Mouse (Mus musculus): ENCODE measurements around the gene Hnf4a. TPM values are rescaled to one million over a fixed set of nuclear protein-coding genes. Genes with fewer than 3 reads are reported as not detected.

Gene Hnf4a
- total and polyA plus RNA-seq, 3 experiments = 0.39 to 1.1 TPM; not detected in 1

GRCm38 (mm10) chr2:163597661-163598060 is 91.1 kb downstream of the Hnf4a start (continued):
- TF ChIP-seq CTCF (IDR thresholded peaks at IDR 0.05 in 2 of 3, conservative IDR thresholded peaks at IDR 0.05 in 1 of 3; ENCODE audit: control insufficient read depth in 1 of 3, insufficient read depth in 1 of 3, low read depth in 2 of 3, low read length in 3 of 3, poor library complexity in 1 of 3, severe bottlenecking in 1 of 3) = peak; percentile 60 to 84 (median 76)
- TF ChIP-seq POLR2A (IDR thresholded peaks at IDR 0.05; ENCODE audit: control insufficient read depth in 1 of 2, insufficient read depth in 1 of 2, low read depth in 1 of 2, low read length in 2 of 2, poor library complexity in 1 of 2) = no peak
- no peak for TF ChIP-seq JUND (IDR thresholded peaks at IDR 0.05; ENCODE audit: low read depth, low read length)
- peak; percentile 82 for TF ChIP-seq SMC3 (IDR thresholded peaks at IDR 0.05; ENCODE audit: low read depth, low read length)
- no peak for TF ChIP-seq TCF12 (IDR thresholded peaks at IDR 0.05; ENCODE audit: low read depth, low read length)
- TF ChIP-seq UBTF (IDR thresholded peaks at IDR 0.05; ENCODE audit: borderline replicate concordance, insufficient read depth, low read depth, low read length) = no peak
- TF ChIP-seq ZNF384 (IDR thresholded peaks at IDR 0.05; ENCODE audit: low read depth, low read length) = no peak; the same call in 1 of the 2 replicates
- peak; percentile 20; the same call in 1 of the 2 replicates for TF ChIP-seq ZC3H11A (IDR thresholded peaks at IDR 0.05; ENCODE audit: low read depth, low read length)
- TF ChIP-seq CHD2 (IDR thresholded peaks at IDR 0.05; ENCODE audit: low read length) = no peak

- TF ChIP-seq GABPA (IDR thresholded peaks at IDR 0.05; ENCODE audit: low read depth, low read length) (no peak), TAL1 (IDR thresholded peaks at IDR 0.05; ENCODE audit: low read length) (no peak), RCOR1 (IDR thresholded peaks at IDR 0.05; ENCODE audit: low read depth, low read length) (no peak), ZKSCAN1 (IDR thresholded peaks at IDR 0.05; ENCODE audit: low read depth, low read length) (no peak), ZMIZ1 (IDR thresholded peaks at IDR 0.05; ENCODE audit: low read depth, low read length) (no peak), USF1 (IDR thresholded peaks at IDR 0.05; ENCODE audit: low read depth, low read length) (no peak), ZC3H11A (IDR thresholded peaks at IDR 0.05; ENCODE audit: low read depth, low read length) (peak; percentile 38), CTCF (IDR thresholded peaks at IDR 0.05 in 2 of 3, conservative IDR thresholded peaks at IDR 0.05 in 1 of 3; ENCODE audit: control insufficient read depth in 1 of 3, insufficient read depth in 1 of 3, low read depth in 2 of 3, low read length in 3 of 3, poor library complexity in 1 of 3, severe bottlenecking in 1 of 3) (peak; percentile 68 to 91 (median 81)), HCFC1 (IDR thresholded peaks at IDR 0.05; ENCODE audit: low read depth, low read length) (no peak), POLR2AphosphoS2 (IDR thresholded peaks at IDR 0.05; ENCODE audit: low read length) (no peak), RAD21 (IDR thresholded peaks at IDR 0.05; ENCODE audit: low read depth, low read length) (peak; percentile 36), SMC3 (IDR thresholded peaks at IDR 0.05; ENCODE audit: low read depth, low read length) (peak; percentile 69)
- H3K4me1 ChIP-seq (ENCODE audit: control insufficient read depth in 1 of 2, insufficient read depth in 2 of 2, low read length in 2 of 2) = peaks cover 8 to 17% of the 10 kb centered on the region in 2 experiments
- no peaks in the 10 kb centered on the region for H3K27me3 ChIP-seq (ENCODE audit: control insufficient read depth in 1 of 2, insufficient read depth in 2 of 2, low read length in 2 of 2)
- H3K36me3 ChIP-seq (ENCODE audit: control insufficient read depth in 1 of 2, insufficient read depth in 2 of 2, low read length in 2 of 2) = peaks cover 0 to 19% of the 10 kb centered on the region in 2 experiments; a peak in 2 of 4 replicates
- DNase-seq (ENCODE audit: low read depth, low spot score) = peak; percentile 78
- H3K79me2 ChIP-seq (ENCODE audit: control insufficient read depth, insufficient read depth, low read length, poor library complexity) = peaks cover 14% of the 10 kb centered on the region
- H3K9me3 ChIP-seq (replicated peaks; ENCODE audit: insufficient read depth, low read length) = no peaks in the 10 kb centered on the region
- H3K4me3 ChIP-seq (ENCODE audit: control insufficient read depth in 1 of 2, insufficient read depth in 1 of 2, low read depth in 2 of 2, low read length in 2 of 2) = no peak overlapping the region
- H3K9ac ChIP-seq (ENCODE audit: control insufficient read depth, low read depth, low read length, poor library complexity, severe bottlenecking) = no peak overlapping the region
- no peak overlapping the region for H3K27ac ChIP-seq (ENCODE audit: control insufficient read depth, low read depth, low read length)
Observed at GRCm38 (mm10) chr2:163599226-163599625, 92.6 kb downstream of the Hnf4a start.

- no peak for TF ChIP-seq RCOR1 (IDR thresholded peaks at IDR 0.05; ENCODE audit: low read depth, low read length)
- no peak for TF ChIP-seq KAT2A (conservative IDR thresholded peaks at IDR 0.05; ENCODE audit: low read depth, low read length)
- no peak for TF ChIP-seq ETS1 (IDR thresholded peaks at IDR 0.05; ENCODE audit: low read depth, low read length)
- TF ChIP-seq USF1 (IDR thresholded peaks at IDR 0.05; ENCODE audit: low read depth, low read length) = no peak
- no peak for TF ChIP-seq JUND (IDR thresholded peaks at IDR 0.05; ENCODE audit: low read depth, low read length)
- TF ChIP-seq MYC (IDR thresholded peaks at IDR 0.05; ENCODE audit: low read depth, low read length) = no peak
- TF ChIP-seq ZNF384 (IDR thresholded peaks at IDR 0.05; ENCODE audit: low read depth, low read length) = no peak
- Histone ChIP-seq H3K9me3 (replicated peaks; ENCODE audit: insufficient read depth, low read length) (no peaks in the 10 kb centered on the region), H3K9ac (ENCODE audit: control insufficient read depth, low read depth, low read length, poor library complexity, severe bottlenecking) (peak overlapping the region; percentile 53; the same call in 1 of the 2 replicates), H3K27me3 (ENCODE audit: control insufficient read depth in 1 of 2, insufficient read depth in 2 of 2, low read length in 2 of 2) (no peaks in the 10 kb centered on the region), H3K4me1 (ENCODE audit: control insufficient read depth in 1 of 2, insufficient read depth in 2 of 2, low read length in 2 of 2) (peaks cover 8 to 14% of the 10 kb centered on the region in 2 experiments), H3K36me3 (ENCODE audit: control insufficient read depth in 1 of 2, insufficient read depth in 2 of 2, low read length in 2 of 2) (peaks cover 0 to 19% of the 10 kb centered on the region in 2 experiments; a peak in 2 of 4 replicates), H3K4me3 (ENCODE audit: control insufficient read depth in 1 of 2, insufficient read depth in 1 of 2, low read depth in 2 of 2, low read length in 2 of 2) (no peak overlapping the region), H3K27ac (ENCODE audit: control insufficient read depth, low read depth, low read length) (no peak overlapping the region), H3K79me2 (ENCODE audit: control insufficient read depth, insufficient read depth, low read length, poor library complexity) (peaks cover 23% of the 10 kb centered on the region)
- DNase-seq (ENCODE audit: low read depth, low spot score) = no peak
Observed at GRCm38 (mm10) chr2:163601066-163601465, 94.5 kb downstream of the Hnf4a start.

Measured in MEL (cell line).